Mouse (Mus musculus): ENCODE results near the gene Pebp1.
"Not testable (repeated sequence)": the region's sequence is repeated elsewhere in the genome, so short reads cannot be mapped to it uniquely, and the experiment has no call there.

The Pebp1 gene

GRCm38 (mm10) chr5:117286831-117287822 lies at the start of gene Pebp1:
Gene Pebp1, minus strand, starts transcription at chr5:117287625.
- peak; percentile 95 for DNase-seq (ENCODE audit: low read depth, low spot score)

GRCm38 (mm10) chr5:117330457-117330856 lies 43.0 kb upstream of the Pebp1 start:
- DNase-seq (ENCODE audit: low read depth, low spot score), result peak; percentile 64

GRCm38 (mm10) chr5:117326408-117326807 lies 39.0 kb upstream of the Pebp1 start:
- DNase-seq (ENCODE audit: low read depth, low spot score), result no peak

- peak; percentile 55 for DNase-seq (ENCODE audit: low read depth, low spot score)
Measured at GRCm38 (mm10) chr5:117323751-117324150, 36.3 kb upstream of the Pebp1 start.

- DNase-seq (ENCODE audit: low read depth, low spot score), result peak; percentile 58
Measured at GRCm38 (mm10) chr5:117318741-117319629, 31.6 kb upstream of the Pebp1 start, which contains the start of gene Vsig10. Gene Vsig10, plus strand, starts transcription at chr5:117319083.

GRCm38 (mm10) chr5:117314587-117315428 lies 27.4 kb upstream of the Pebp1 start:
- DNase-seq (ENCODE audit: low read depth, low spot score), result peak; percentile 89

GRCm38 (mm10) chr5:117313909-117314308 lies 26.5 kb upstream of the Pebp1 start:
- no peak for DNase-seq (ENCODE audit: low read depth, low spot score)

GRCm38 (mm10) chr5:117313420-117313819 lies 26.0 kb upstream of the Pebp1 start:
- DNase-seq (ENCODE audit: low read depth, low spot score), result peak; percentile 66

GRCm38 (mm10) chr5:117307699-117308098 lies 20.3 kb upstream of the Pebp1 start:
- peak; percentile 95 for DNase-seq (ENCODE audit: low read depth, low spot score)

GRCm38 (mm10) chr5:117306826-117307225 lies 19.4 kb upstream of the Pebp1 start:
- DNase-seq (ENCODE audit: low read depth, low spot score), result no peak

- peak; percentile 55 for DNase-seq (ENCODE audit: low read depth, low spot score)
Measured at GRCm38 (mm10) chr5:117305754-117306153, 18.3 kb upstream of the Pebp1 start.

- peak; percentile 88 for DNase-seq (ENCODE audit: low read depth, low spot score)
Measured at GRCm38 (mm10) chr5:117304947-117305346, 17.5 kb upstream of the Pebp1 start.

GRCm38 (mm10) chr5:117303691-117304579 lies 16.5 kb upstream of the Pebp1 start:
- DNase-seq (ENCODE audit: low read depth, low spot score), result peak; percentile 82

- no peak for DNase-seq (ENCODE audit: low read depth, low spot score)
Measured at GRCm38 (mm10) chr5:117302899-117303298, 15.5 kb upstream of the Pebp1 start.

GRCm38 (mm10) chr5:117295011-117295410 lies 7.6 kb upstream of the Pebp1 start:
- no peak for DNase-seq (ENCODE audit: low read depth, low spot score)

GRCm38 (mm10) chr5:117293776-117294175 lies 6.4 kb upstream of the Pebp1 start:
- not testable (repeated sequence) for DNase-seq (ENCODE audit: low read depth, low spot score)

- DNase-seq (ENCODE audit: low read depth, low spot score), result peak; percentile 93
Measured at GRCm38 (mm10) chr5:117292547-117292946, 5.1 kb upstream of the Pebp1 start.

- peak; percentile 90 for DNase-seq (ENCODE audit: low read depth, low spot score)
Measured at GRCm38 (mm10) chr5:117291312-117291711, 3.9 kb upstream of the Pebp1 start.

GRCm38 (mm10) chr5:117290081-117290480 lies 2.7 kb upstream of the Pebp1 start:
- peak; percentile 61 for DNase-seq (ENCODE audit: low read depth, low spot score)

GRCm38 (mm10) chr5:117289646-117290045 lies 2.2 kb upstream of the Pebp1 start:
- no peak for DNase-seq (ENCODE audit: low read depth, low spot score)

Measured in ES-CJ7 (cell line).